Mouse (Mus musculus): ENCODE data around the gene Galnt18.

GRCm38 (mm10) chr7:111827337-111827736, 47.6 kb upstream of the Galnt18 start:
- TF ChIP-seq EP300 (IDR thresholded peaks at IDR 0.05; ENCODE audit: low read depth) (no peak), CTCF (IDR thresholded peaks at IDR 0.05; ENCODE audit: low read depth) (no peak)

Data from liver, embryonic 14.5 days (tissue).